Mouse (Mus musculus) megakaryocyte progenitor cell, adult 5-6 weeks (primary cell): ENCODE measurements around the gene Lgr4. TPM values are rescaled to one million over a fixed set of nuclear protein-coding genes. Genes with fewer than 3 reads are reported as not detected.
A peak's percentile ranks its signal among the peaks of the same experiment; 100 is the strongest.

Experiments
- ATAC-seq: replicated peaks from 2 replicates; pipeline ENCODE4 v1.8.0; 2016; ENCODE audit warnings: mild to moderate bottlenecking, moderate TSS enrichment, inconsistent platforms; ENCODE audit not compliant: poor library complexity
- total RNA-seq, 2 experiments: library from RNA; stranded (forward) in 1 of 2; stranded (reverse) in 1 of 2; fragments of 157-497, 149-512 nt in 1 of 2; fragments of 200-1000 nt in 1 of 2; gene quantifications; 2 replicates each; pipeline versions ENCODE4 v1.2.3 to v1.2.4; 2015 to 2017

Lgr4 gene
- total RNA-seq, 2 experiments from 2014 or later: 2.6 to 4.0 TPM

DNA sequence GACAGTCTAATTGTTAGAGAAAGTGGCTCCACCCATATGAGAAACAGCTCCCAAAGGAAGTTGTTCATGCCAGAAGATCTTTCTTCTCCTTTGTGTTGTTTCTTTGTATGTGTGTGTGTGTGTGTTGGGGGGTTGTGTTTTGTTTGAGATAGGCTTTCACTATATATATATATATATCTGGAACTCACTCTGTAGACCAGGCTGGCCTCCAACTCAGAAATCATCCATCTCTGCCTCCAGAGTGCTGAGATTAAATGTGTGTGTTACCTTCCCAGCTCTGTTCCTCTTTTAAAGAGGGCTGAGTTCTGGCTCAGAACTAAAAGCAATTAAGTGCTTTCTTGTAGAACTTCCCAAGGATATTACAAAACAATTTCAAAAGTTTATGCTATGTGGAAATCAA, 92.0 kb downstream of the Lgr4 start:
- ATAC-seq: peak; percentile 20; the same call in 1 of the 2 replicates

DNA sequence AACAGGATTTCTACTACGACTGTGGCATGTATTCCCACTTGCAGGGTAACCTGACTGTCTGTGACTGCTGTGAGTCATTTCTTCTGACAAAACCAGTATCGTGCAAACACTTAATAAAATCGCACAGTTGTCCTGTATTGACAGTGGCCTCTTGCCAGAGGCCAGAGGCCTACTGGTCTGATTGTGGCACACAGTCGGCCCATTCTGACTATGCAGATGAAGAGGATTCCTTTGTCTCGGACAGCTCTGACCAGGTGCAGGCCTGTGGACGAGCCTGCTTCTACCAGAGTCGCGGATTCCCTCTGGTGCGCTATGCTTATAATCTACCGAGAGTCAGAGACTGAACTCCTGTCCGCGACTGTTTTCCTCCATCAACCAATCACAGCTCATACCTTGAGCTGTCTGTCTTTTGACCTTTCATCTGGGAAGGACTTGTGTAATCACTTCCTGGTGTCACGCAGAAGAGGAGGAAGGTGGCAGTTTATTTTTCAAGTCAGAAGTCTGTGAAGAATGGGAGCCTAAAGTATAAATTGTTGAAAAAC, 94.8 kb downstream of the Lgr4 start:
- ATAC-seq: no peak

DNA sequence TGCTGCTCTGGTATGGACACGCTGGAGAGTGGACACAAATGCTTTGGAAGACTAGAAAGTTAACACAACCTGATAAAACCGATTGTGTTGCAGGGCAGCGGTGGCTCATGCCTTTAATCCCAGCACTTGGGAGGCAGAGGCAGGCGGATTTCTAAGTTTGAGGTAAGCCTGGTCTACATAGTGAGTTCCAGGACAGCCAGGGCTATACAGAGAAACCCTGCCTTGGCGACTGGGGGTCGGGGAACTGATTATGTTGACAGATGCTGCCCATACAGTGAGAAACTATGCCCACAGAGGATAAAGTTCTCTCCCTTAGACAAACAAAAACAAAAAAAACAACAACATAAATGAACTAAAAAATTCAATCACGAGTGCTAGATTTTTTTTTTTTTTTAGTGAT, 99.6 kb downstream of the Lgr4 start:
- no peak for ATAC-seq

DNA sequence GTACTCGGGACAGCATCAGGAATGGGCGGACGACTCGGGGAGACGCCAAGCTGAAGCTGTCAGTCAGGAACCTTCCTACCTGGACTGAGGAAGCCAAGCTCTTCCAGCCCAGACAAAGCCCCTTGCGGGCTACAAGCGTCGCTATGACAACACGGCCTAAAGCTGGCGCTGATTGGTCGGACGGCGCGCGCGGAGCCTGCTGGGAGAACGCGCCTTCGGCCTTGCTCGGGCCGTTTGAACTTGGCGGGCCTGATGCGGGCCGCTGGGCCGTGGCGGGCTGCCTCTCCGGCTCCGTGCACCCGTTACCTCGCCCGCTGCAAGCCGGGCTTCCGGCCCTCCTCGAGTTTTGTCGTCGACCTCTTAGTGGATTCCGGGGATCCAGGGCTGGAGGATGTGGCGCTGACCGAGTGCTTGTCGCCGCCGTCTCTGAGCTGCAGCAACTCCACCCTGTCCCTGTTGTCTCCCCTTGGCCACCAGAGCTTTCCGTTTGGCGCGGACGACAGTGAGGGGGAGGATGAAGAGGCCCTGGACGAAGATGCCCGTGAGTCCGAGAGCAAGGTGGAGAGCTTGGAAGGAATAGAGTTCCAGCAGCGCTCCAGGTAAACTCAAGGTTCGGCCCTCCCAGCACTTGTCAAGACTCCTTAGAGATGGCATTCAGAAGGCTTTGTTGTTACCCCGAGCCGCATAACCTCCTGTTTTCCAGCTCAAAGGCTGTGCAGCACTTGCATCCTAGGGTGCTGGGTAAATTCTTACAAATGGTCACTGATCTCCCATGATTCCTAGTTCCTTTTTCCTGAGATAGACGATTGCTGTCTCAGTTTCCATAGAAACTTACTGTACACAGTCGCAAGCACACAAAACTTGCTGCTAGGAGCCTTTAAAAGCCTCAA, 100.4 kb downstream of the Lgr4 start, which contains the start of gene Ccdc34:
Ccdc34 (plus strand) TSS at position 202 of the 890 bp plus-strand sequence.
- ATAC-seq: peak; percentile 98

DNA sequence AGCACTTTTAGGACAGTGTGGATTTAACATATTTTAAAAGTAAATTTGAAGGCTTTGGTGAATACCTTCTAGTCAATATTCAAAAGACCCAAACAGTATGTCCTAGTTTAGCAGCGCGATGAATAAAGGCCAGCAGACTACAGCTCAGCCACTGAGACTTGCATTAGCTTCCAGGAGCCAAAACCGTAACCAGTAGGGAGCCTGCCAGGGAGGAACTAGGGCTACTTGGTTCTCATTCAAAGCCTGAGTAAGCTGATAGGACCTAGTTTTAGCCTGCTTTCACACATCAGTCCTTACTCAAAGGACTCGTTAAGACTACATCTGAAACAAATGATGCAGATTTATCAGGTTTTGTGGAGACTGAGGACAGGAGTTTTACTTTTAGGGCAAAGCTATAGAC, 102.2 kb downstream of the Lgr4 start:
- no peak for ATAC-seq

DNA sequence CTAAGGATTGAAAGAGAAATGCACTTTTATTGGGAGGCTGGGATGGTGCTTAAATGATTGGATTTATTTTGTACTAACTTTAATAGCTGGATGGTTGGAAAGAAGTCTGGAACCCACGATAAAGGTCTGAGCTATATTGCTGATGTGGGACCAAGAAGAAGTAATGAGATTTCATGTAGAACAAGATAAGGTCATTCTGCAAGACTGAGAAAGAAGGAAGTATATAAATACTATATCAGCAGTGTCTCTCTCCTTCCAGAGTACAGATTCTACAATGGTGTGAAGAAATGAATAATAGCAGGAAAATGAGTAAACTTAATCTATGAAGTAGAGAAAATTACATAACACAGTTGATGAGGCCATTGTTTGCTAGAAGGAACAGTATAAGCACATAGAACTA, 103.0 kb downstream of the Lgr4 start:
- ATAC-seq: no peak

DNA sequence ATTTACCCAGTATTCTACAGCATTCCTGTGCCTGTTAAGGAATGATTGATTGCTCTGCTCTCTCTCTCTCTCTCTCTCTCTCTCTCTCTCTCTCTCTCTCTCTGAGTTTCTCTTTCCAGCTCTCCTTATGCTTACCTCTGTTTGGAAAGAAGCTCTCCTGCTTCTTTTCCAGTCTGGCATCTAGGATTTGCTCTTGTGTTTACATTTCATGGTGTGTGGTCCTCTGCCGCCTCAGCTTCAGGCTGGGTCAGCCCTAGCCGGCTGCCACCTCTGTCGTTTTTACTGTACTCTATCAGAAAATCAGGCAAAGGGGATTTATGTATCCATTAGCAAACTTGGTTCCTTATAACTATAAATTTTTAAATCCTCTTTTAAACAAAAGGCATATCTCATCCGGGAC, 118.8 kb downstream of the Lgr4 start:
- no peak for ATAC-seq

DNA sequence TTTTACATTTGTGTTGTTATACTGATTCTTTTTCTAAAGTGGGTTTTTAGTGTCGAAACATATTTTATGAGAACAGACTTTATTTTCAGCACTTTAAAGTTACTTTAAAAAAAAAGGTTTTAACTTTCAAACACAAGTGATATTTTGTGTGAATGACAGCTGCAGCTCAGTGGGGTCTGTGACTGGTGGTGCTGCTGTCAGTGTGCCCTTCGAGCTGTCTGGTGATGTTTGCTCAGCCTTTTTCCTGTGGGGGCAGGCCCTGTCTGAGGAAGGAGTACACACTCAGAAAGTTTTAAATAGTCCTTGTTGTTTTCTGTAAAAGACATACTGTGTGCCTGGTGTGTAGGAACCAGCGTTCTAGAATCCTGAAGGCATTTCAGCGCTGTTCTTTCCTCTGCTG, 119.2 kb downstream of the Lgr4 start:
- no peak for ATAC-seq

DNA sequence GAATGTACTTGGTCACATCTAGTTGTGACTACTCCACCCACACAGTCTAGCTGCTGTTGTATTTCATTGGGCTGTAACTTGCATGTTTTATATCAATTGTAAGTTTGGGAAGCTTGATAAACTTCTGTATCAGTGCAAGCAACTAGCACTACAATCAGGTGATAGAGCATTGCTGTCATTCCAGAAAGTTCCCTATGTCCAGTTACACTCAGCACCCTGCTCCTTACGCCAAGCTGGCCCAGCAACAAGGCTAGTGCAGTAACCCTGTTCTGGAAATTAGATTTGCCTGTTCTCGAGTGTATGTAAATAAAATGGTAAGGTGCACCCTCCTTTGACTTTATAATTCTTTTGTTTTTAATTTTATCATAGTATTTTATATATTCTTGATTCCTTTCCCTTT, 119.8 kb downstream of the Lgr4 start:
- no peak for ATAC-seq

DNA sequence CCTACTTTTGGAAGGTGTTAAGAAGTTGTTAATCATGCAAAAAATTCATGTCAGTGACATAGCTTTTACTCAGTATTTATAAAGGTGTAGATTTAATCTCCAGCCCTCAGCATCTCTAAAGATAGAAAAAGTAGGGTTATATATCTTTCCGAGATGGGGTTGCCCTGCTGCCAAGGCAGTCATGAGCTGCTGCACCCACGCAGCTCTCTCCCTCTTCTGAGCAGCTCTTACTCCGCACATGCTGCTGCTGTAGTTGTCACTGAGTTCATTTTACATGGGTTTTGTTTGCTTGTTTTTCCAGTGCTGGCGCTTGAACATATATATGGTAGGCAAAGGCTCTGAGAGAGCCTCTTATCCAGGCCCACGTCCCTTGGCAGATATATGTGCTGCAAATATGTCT, 120.9 kb downstream of the Lgr4 start:
- ATAC-seq: no peak

DNA sequence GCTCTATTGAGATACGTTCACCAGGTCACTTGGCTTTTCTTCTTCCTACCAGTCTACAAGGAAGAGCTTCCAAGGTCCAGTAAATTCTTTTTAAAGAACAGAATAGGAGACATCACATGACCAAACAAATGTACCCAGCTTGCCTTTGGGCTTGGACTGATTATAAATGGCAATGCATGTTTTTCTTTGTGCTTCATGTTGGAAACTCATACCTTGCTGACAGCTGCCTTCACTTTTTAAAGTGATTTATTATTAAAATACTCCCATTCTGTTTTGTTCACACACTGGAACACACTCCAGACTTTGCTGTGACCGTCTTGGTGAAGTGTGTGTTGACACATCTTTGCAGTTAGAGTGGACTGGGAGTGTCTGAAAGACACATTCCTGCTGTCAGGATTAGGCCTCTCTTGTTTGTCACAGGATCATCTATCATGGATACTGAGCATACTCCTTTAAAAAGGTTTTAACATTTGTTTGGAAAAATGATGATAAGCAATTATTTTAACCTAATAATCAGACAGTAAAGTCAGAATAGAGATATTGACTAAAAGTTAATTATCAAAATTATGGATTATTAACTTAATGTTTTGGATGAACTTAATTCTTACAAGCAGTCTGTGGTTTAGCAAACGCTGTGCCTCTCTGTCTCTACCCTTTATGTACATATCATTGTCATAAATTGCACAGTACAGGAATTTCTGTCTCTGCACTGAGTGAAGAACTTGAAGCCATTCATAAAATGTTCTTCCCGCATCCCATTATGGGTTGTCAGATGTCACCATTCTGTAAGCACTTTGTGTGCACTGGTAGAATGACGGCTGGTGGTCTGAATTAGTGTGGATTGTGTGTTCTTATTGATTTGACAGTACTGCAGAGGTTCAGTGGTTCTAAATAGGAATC, 125.7 kb downstream of the Lgr4 start:
- ATAC-seq: no peak

DNA sequence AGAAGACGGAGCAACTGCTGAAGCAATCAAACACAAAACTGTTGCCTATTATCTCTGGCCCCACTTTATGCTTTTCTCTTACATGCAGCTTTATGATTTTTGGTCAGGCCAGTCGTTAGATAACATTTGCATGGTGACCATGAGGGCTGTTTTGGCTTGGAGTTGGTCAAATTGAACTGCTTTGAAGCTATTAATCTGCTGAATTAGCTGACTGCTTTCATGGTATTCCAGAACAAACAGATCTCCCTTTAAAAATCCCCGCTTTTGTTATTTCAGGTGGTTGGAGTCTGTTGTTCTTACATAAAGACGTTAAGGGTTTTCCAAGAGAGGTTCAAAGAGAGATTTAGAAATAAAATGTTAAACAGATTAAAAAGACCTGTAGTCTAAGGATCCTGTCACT, 141.0 kb downstream of the Lgr4 start:
- ATAC-seq: no peak

DNA sequence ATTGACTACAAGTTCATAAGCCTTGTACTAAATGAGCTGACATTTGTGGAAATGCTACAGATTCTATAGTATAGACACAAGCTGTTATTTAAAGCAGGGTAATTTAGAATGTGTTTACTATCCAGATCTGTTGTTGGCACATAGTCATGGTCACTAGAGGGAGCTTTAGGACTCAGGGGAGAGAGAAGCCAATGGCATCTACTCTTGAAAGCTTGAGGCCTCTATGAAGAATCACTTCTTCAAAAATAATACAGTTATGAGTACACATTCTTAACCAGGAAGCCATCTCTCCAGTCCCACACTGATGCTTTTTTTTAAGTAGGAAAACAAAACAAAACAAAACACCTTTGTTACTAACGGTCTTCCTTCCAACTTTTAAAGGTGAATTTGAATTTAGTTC, 145.7 kb downstream of the Lgr4 start:
- no peak for ATAC-seq

Other genes starting within 250 kb of the Lgr4 start
- gene Bdnf, start 242.9 kb upstream of the Lgr4 start, total RNA-seq (2015): not detected in 2 replicates
- not detected in 2 replicates for gene Bdnf, start 242.9 kb upstream of the Lgr4 start, total RNA-seq (2017)
- 57.7 and 65.7 TPM in 2 replicates for gene Lin7c, start 26.8 kb upstream of the Lgr4 start, total RNA-seq (2015)
- 88.4 and 114 TPM in 2 replicates for gene Lin7c, start 26.8 kb upstream of the Lgr4 start, total RNA-seq (2017)
- gene Ccdc34, start 100.2 kb downstream of the Lgr4 start, total RNA-seq (2015): 56.3 and 65.9 TPM in 2 replicates
- 42.6 and 56.5 TPM in 2 replicates for gene Ccdc34, start 100.2 kb downstream of the Lgr4 start, total RNA-seq (2017)